Mouse (Mus musculus) stomach, embryonic 16.5 days (tissue): ENCODE results near the gene Tmem121. TPM values are rescaled to one million over a fixed set of nuclear protein-coding genes. Genes with fewer than 3 reads are reported as not detected.
"Not testable (repeated sequence)": the region's sequence is repeated elsewhere in the genome, so short reads cannot be mapped to it uniquely, and the experiment has no call there.

Experiments
- ATAC-seq: fragments of 200-750 bp; cut with Nextera tagmentation; 2 replicates; pipeline ENCODE4 v1.8.0; 2017; ENCODE audit warnings: moderate number of reproducible peaks, moderate TSS enrichment; ENCODE audit not compliant: insufficient read depth, low FRiP score
- H3K27ac ChIP-seq: fragments of 300-500 bp; sonication (generic); 2 replicates; pipeline ENCODE4 v1.5.1; 2014; ENCODE audit warnings: low read length
- H3K27me3 ChIP-seq: fragments of 300-500 bp; sonication (generic); 2 replicates; pipeline ENCODE4 v1.6.1; 2014; ENCODE audit warnings: low read length, control low read depth, mixed read lengths; ENCODE audit not compliant: control insufficient read depth, insufficient read depth
- H3K36me3 ChIP-seq: fragments of 300-500 bp; sonication (generic); 2 replicates; pipeline ENCODE4 v1.6.1; 2014; ENCODE audit warnings: low read length; ENCODE audit not compliant: control insufficient read depth, insufficient read depth
- H3K4me1 ChIP-seq: fragments of 300-500 bp; sonication (generic); 2 replicates; pipeline ENCODE4 v1.6.1; 2014; ENCODE audit warnings: low read length, control low read depth, mixed read lengths; ENCODE audit not compliant: control insufficient read depth, insufficient read depth
- H3K4me2 ChIP-seq: fragments of 300-500 bp; sonication (generic); 2 replicates; pipeline ENCODE4 v1.6.1; 2014; ENCODE audit warnings: low read depth, low read length, mixed read lengths
- H3K4me3 ChIP-seq: fragments of 300-500 bp; sonication (generic); replicated peaks from 2 replicates; pipeline ENCODE4 v1.5.1; 2014; ENCODE audit warnings: mild to moderate bottlenecking, low read length
- H3K9ac ChIP-seq: fragments of 300-500 bp; sonication (generic); 2 replicates; pipeline ENCODE4 v1.6.1; 2014; ENCODE audit warnings: low read length
- H3K9me3 ChIP-seq: fragments of 300-500 bp; sonication (generic); replicated peaks from 2 replicates; pipeline ENCODE4 v1.6.1; 2016; ENCODE audit warnings: low read length, control low read depth; ENCODE audit not compliant: control insufficient read depth
- WGBS: fragments of 180-500 bp; shearing (Covaris S2); extraction: QIAGEN DNeasy Blood & Tissue Kit; methylation state at CpG from one replicate; pipeline ENCODE4 v1.1.7; 2014; 5-methylcytosine and 5-hydroxymethylcytosine counted together
- polyA plus RNA-seq: library from polyadenylated mRNA; unstranded; fragments of >200 nt; fragmentation: Nextera tagmentation; extraction: Ambion mirVana; gene quantifications from 2 replicates; pipeline ENCODE4 v1.2.1, GENCODE M21; 2015

Gene Tmem121
- polyA plus RNA-seq, 1 experiment from 2014 or later, result 6.5 TPM

- H3K27me3 ChIP-seq, H3K27ac ChIP-seq, H3K4me3 ChIP-seq, H3K9ac ChIP-seq, H3K4me1 ChIP-seq, H3K4me2 ChIP-seq, H3K36me3 ChIP-seq, H3K9me3 ChIP-seq, ATAC-seq: not testable (repeated sequence)
- 95% methylated on average over 3 of the region's 6 CpGs for WGBS
Observed at GRCm38 (mm10) chr12:113199132-113199531, 13.4 kb downstream of the Tmem121 start.

GRCm38 (mm10) chr12:113201301-113201700 is 15.6 kb downstream of the Tmem121 start:
- WGBS, result 91% methylated on average over 4 of the region's 4 CpGs
- no peak for ATAC-seq

GRCm38 (mm10) chr12:113202008-113202407 is 16.3 kb downstream of the Tmem121 start:
- Histone ChIP-seq H3K9me3 (no peaks in the 10 kb centered on the region), H3K27me3 (no peaks in the 10 kb centered on the region), H3K4me3 (no peak overlapping the region), H3K36me3 (no peaks in the 10 kb centered on the region), H3K4me2 (no peak overlapping the region), H3K9ac (no peak overlapping the region), H3K27ac (no peak overlapping the region), H3K4me1 (no peaks in the 10 kb centered on the region)
- ATAC-seq, result no peak

More at GRCm38 (mm10) chr12:113201301-113201700, 15.6 kb downstream of the Tmem121 start:
- no peaks in the 10 kb centered on the region for H3K27me3 ChIP-seq
- no peaks in the 10 kb centered on the region for H3K4me1 ChIP-seq
- no peak overlapping the region for H3K27ac ChIP-seq
- no peak overlapping the region for H3K9ac ChIP-seq
- H3K4me3 ChIP-seq, result no peak overlapping the region
- H3K4me2 ChIP-seq, result no peak overlapping the region
- no peaks in the 10 kb centered on the region for H3K36me3 ChIP-seq
- no peaks in the 10 kb centered on the region for H3K9me3 ChIP-seq

GRCm38 (mm10) chr12:113203522-113203921 is 17.8 kb downstream of the Tmem121 start:
- Histone ChIP-seq H3K4me3 (no peak overlapping the region), H3K27ac (no peak overlapping the region), H3K27me3 (no peaks in the 10 kb centered on the region), H3K36me3 (no peaks in the 10 kb centered on the region), H3K9ac (no peak overlapping the region), H3K4me1 (no peaks in the 10 kb centered on the region), H3K9me3 (no peaks in the 10 kb centered on the region), H3K4me2 (no peak overlapping the region)
- ATAC-seq, result no peak
- 80% methylated on average over 7 of the region's 7 CpGs for WGBS

GRCm38 (mm10) chr12:113205251-113205942 is 19.7 kb downstream of the Tmem121 start:
- no peak overlapping the region for H3K4me2 ChIP-seq
- no peak overlapping the region for H3K4me3 ChIP-seq
- no peaks in the 10 kb centered on the region for H3K4me1 ChIP-seq
- WGBS, result 79% methylated on average over 7 of the region's 7 CpGs
- no peaks in the 10 kb centered on the region for H3K36me3 ChIP-seq
- no peak for ATAC-seq
- H3K9me3 ChIP-seq, result no peaks in the 10 kb centered on the region
- H3K27ac ChIP-seq, result no peak overlapping the region
- no peak overlapping the region for H3K9ac ChIP-seq
- H3K27me3 ChIP-seq, result no peaks in the 10 kb centered on the region

- WGBS, result 76% methylated on average over 6 of the region's 6 CpGs
- no peak for ATAC-seq
Observed at GRCm38 (mm10) chr12:113207737-113208136, 22.0 kb downstream of the Tmem121 start.

GRCm38 (mm10) chr12:113210586-113211378 is 25.1 kb downstream of the Tmem121 start:
- Histone ChIP-seq H3K9me3 (no peaks in the 10 kb centered on the region), H3K9ac (no peak overlapping the region), H3K27me3 (no peaks in the 10 kb centered on the region), H3K4me1 (no peaks in the 10 kb centered on the region), H3K4me2 (no peak overlapping the region), H3K36me3 (no peaks in the 10 kb centered on the region), H3K27ac (no peak overlapping the region), H3K4me3 (no peak overlapping the region)
- ATAC-seq, result no peak
- 77% methylated on average over 17 of the region's 17 CpGs for WGBS

More at GRCm38 (mm10) chr12:113207737-113208136, 22.0 kb downstream of the Tmem121 start:
- Histone ChIP-seq H3K4me3 (no peak overlapping the region), H3K27ac (no peak overlapping the region), H3K4me2 (no peak overlapping the region), H3K36me3 (no peaks in the 10 kb centered on the region), H3K9me3 (no peaks in the 10 kb centered on the region), H3K9ac (no peak overlapping the region), H3K27me3 (no peaks in the 10 kb centered on the region), H3K4me1 (no peaks in the 10 kb centered on the region)

- Histone ChIP-seq H3K4me3 (no peak overlapping the region), H3K4me1 (no peaks in the 10 kb centered on the region), H3K4me2 (no peak overlapping the region), H3K36me3 (no peaks in the 10 kb centered on the region), H3K27ac (no peak overlapping the region), H3K9ac (no peak overlapping the region), H3K27me3 (no peaks in the 10 kb centered on the region), H3K9me3 (no peaks in the 10 kb centered on the region)
- 73% methylated on average over 5 of the region's 5 CpGs for WGBS
- no peak for ATAC-seq
Observed at GRCm38 (mm10) chr12:113211772-113212171, 26.0 kb downstream of the Tmem121 start.

GRCm38 (mm10) chr12:113212326-113212924 is 26.7 kb downstream of the Tmem121 start:
- H3K9ac ChIP-seq, result no peak overlapping the region
- no peak overlapping the region for H3K4me3 ChIP-seq
- no peak overlapping the region for H3K27ac ChIP-seq
- no peak for ATAC-seq
- WGBS, result 85% methylated on average over 10 of the region's 10 CpGs
- no peaks in the 10 kb centered on the region for H3K27me3 ChIP-seq
- no peaks in the 10 kb centered on the region for H3K9me3 ChIP-seq
- no peaks in the 10 kb centered on the region for H3K4me1 ChIP-seq
- no peaks in the 10 kb centered on the region for H3K36me3 ChIP-seq
- no peak overlapping the region for H3K4me2 ChIP-seq
